ENCODE assay signal across 14 mouse cellular contexts in the genomic region with DNA sequence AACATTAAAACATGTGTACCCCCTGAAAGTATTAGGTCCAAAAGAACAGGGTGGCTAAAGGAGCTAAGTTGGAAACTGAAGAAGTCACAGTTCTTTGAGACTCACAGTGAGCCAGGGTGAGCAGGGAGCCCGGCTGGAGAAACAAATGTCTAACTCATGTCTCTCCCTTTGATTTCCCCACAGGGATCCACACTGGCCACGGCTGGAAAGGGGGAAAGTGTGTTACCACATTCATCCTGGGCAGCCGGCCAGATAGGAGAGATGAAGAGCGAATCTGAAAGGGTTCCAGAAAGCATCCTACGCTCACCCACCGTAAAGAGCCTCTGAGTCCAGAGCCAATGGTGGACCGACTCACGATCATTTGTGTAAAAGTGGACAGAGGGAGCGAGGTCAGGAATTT. TPM values are rescaled to one million over a fixed set of nuclear protein-coding genes. Genes with fewer than 3 reads are reported as not detected.
DNase-seq lines count a peak whose midpoint lies in the region; ATAC-seq and TF ChIP-seq lines count a peak whose summit lies in the region.
"Had no signal": no experiment of that assay in that cellular context is flagged by ENCODE, and none has a peak within 500 bp of the region (broad histone marks: within the 10 kb centered on the region; RNA-seq: fewer than 3 reads in every experiment).

No protein-coding gene starts in this region.

- no peak for TF ChIP-seq EP300 in lung, postnatal 0 days (IDR thresholded peaks at IDR 0.05)

- H3K36me3 ChIP-seq in embryonic facial prominence, embryonic 14.5 days (ENCODE audit: control insufficient read depth, insufficient read depth, low read length): peaks cover 17% of the 10 kb centered on the region
- H3K36me3 ChIP-seq in embryonic facial prominence, embryonic 10.5 days (replicated peaks): peaks cover 49% of the 10 kb centered on the region
- peaks cover 5% of the 10 kb centered on the region; the same call in 1 of the 2 replicates for H3K36me3 ChIP-seq in lung, embryonic 15.5 days
- H3K36me3 ChIP-seq in lung, postnatal 0 days (ENCODE audit: insufficient read depth, low read length): peaks cover 4% of the 10 kb centered on the region; the same call in 1 of the 2 replicates

- 82% methylated on average over 9 of the region's 9 CpGs for WGBS in embryonic facial prominence, embryonic 14.5 days
- WGBS in embryonic facial prominence, embryonic 10.5 days: 94% methylated on average over 9 of the region's 9 CpGs
- WGBS in lung, embryonic 15.5 days: 60% methylated on average over 9 of the region's 9 CpGs
- 60% methylated on average over 9 of the region's 9 CpGs for WGBS in lung, postnatal 0 days

- TF ChIP-seq CTCF in lung, postnatal 0 days (IDR thresholded peaks at IDR 0.05): no peak
- TF ChIP-seq CTCF in gastrocnemius, adult 2 months (IDR thresholded peaks at IDR 0.05): no peak

- no peak overlapping the region for H3K4me3 ChIP-seq in embryonic facial prominence, embryonic 14.5 days (ENCODE audit: low read depth, low read length)
- H3K4me3 ChIP-seq in embryonic facial prominence, embryonic 10.5 days: no peak overlapping the region
- H3K4me3 ChIP-seq in lung, embryonic 15.5 days: no peak overlapping the region
- H3K4me3 ChIP-seq in lung, postnatal 0 days (ENCODE audit: low read depth, low read length): no peak overlapping the region
- no peak overlapping the region for H3K4me3 ChIP-seq in gastrocnemius, adult 2 months
- H3K4me3 ChIP-seq: neural tube, embryonic 12.5 days had no signal

- H3K9ac ChIP-seq in embryonic facial prominence, embryonic 14.5 days (ENCODE audit: low read depth, low read length): no peak overlapping the region
- H3K9ac ChIP-seq in lung, embryonic 15.5 days: no peak overlapping the region
- H3K9ac ChIP-seq in lung, postnatal 0 days (replicated peaks; ENCODE audit: low read depth): no peak overlapping the region
- H3K9ac ChIP-seq: neural tube, embryonic 12.5 days had no signal

- intact Hi-C loops in gastrocnemius, adult 2 months (cut with DNase I): no loop called here

- no peak overlapping the region for H3K27ac ChIP-seq in embryonic facial prominence, embryonic 14.5 days (replicated peaks; ENCODE audit: low read depth, low read length)
- no peak overlapping the region for H3K27ac ChIP-seq in embryonic facial prominence, embryonic 10.5 days (replicated peaks)
- no peak overlapping the region for H3K27ac ChIP-seq in lung, embryonic 15.5 days
- H3K27ac ChIP-seq in lung, postnatal 0 days (ENCODE audit: low read length): no peak overlapping the region
- no peak overlapping the region for H3K27ac ChIP-seq in gastrocnemius, adult 2 months
- H3K27ac ChIP-seq: macrophage; neural tube, embryonic 12.5 days had no signal

- 0 out of 2 replicates have a peak, but pooled peaks cover 6% of the 10 kb centered on the region for H3K9me3 ChIP-seq in embryonic facial prominence, embryonic 14.5 days (ENCODE audit: control insufficient read depth, low read length)
- no peaks in the 10 kb centered on the region for H3K9me3 ChIP-seq in embryonic facial prominence, embryonic 10.5 days
- H3K9me3 ChIP-seq in lung, embryonic 15.5 days: no peaks in the 10 kb centered on the region
- no peaks in the 10 kb centered on the region for H3K9me3 ChIP-seq in lung, postnatal 0 days (ENCODE audit: low read length)
- H3K9me3 ChIP-seq: neural tube, embryonic 12.5 days had no signal

- no peaks in the 10 kb centered on the region for H3K27me3 ChIP-seq in embryonic facial prominence, embryonic 14.5 days (replicated peaks; ENCODE audit: control insufficient read depth, insufficient read depth, low read length)
- H3K27me3 ChIP-seq in embryonic facial prominence, embryonic 10.5 days (replicated peaks; ENCODE audit: low read depth, poor library complexity, severe bottlenecking): no peaks in the 10 kb centered on the region
- H3K27me3 ChIP-seq in lung, embryonic 15.5 days: no peaks in the 10 kb centered on the region
- H3K27me3 ChIP-seq in lung, postnatal 0 days (replicated peaks; ENCODE audit: insufficient read depth, low read length): no peaks in the 10 kb centered on the region
- H3K27me3 ChIP-seq: neural tube, embryonic 12.5 days had no signal

- H3K4me1 ChIP-seq in embryonic facial prominence, embryonic 14.5 days (ENCODE audit: control insufficient read depth, insufficient read depth, low read length): no peaks in the 10 kb centered on the region
- H3K4me1 ChIP-seq in embryonic facial prominence, embryonic 10.5 days: no peaks in the 10 kb centered on the region
- no peaks in the 10 kb centered on the region for H3K4me1 ChIP-seq in lung, embryonic 15.5 days
- no peaks in the 10 kb centered on the region for H3K4me1 ChIP-seq in lung, postnatal 0 days (ENCODE audit: insufficient read depth, low read depth, low read length)
- H3K4me1 ChIP-seq: neural tube, embryonic 12.5 days had no signal

- DNase-seq in embryonic facial prominence, embryonic 14.5 days (ENCODE audit: low spot score): peak; percentile 6
- no peak for DNase-seq in embryonic facial prominence, embryonic 10.5 days (ENCODE audit: low spot score)
- no peak for DNase-seq in lung, postnatal 0 days (ENCODE audit: low spot score)
- peak; percentile 57 for DNase-seq in gastrocnemius, adult 2 months
- DNase-seq in lung, postnatal 36 days: peak; percentile 22
- DNase-seq: B cell, adult 2 months; cerebellum, adult 8-10 months; thymus, postnatal 36 days had no signal

- H3K4me2 ChIP-seq in embryonic facial prominence, embryonic 14.5 days (ENCODE audit: low read depth, low read length): no peak overlapping the region
- no peak overlapping the region for H3K4me2 ChIP-seq in lung, embryonic 15.5 days
- H3K4me2 ChIP-seq in lung, postnatal 0 days (replicated peaks; ENCODE audit: low read depth, low read length): no peak overlapping the region
- H3K4me2 ChIP-seq: neural tube, embryonic 12.5 days had no signal

- ATAC-seq in embryonic facial prominence, embryonic 14.5 days (ENCODE audit: low read depth): no peak
- peak; percentile 15; the same call in 1 of the 2 replicates for ATAC-seq in lung, embryonic 15.5 days (ENCODE audit: borderline replicate concordance, extremely low read depth, low FRiP score, low TSS enrichment)
- ATAC-seq in lung, postnatal 0 days: no peak
- ATAC-seq in megakaryocyte, adult 5-6 weeks (ENCODE audit: poor library complexity, severe bottlenecking): no peak
- ATAC-seq: forebrain, embryonic 16.5 days; midbrain, embryonic 16.5 days had no signal

RNA-seq across cellular contexts. Expression of gene Sub1, which starts 20.9 kb away (rescaled TPM):
- polyA plus RNA-seq in embryonic facial prominence, embryonic 14.5 days (2014; fragmentation: Nextera tagmentation; extraction: Ambion mirVana): 668 and 685 TPM in 2 replicates
- polyA plus RNA-seq in embryonic facial prominence, embryonic 10.5 days (2016; fragmentation: Nextera tagmentation; extraction: Ambion mirVana): 772 and 811 TPM in 2 replicates
- 644 and 703 TPM in 2 replicates for polyA plus RNA-seq in lung, embryonic 15.5 days (2015; fragmentation: Nextera tagmentation; extraction: Ambion mirVana)
- 608 and 620 TPM in 2 replicates for polyA plus RNA-seq in lung, postnatal 0 days (2015; fragmentation: Nextera tagmentation; extraction: Ambion mirVana)
- 100 to 1,000 TPM in 1 of 2 experiments, 10 to 100 TPM in 1; 76.1 to 121 TPM for total RNA-seq in gastrocnemius, adult 2 months (2021)
- 639 and 700 TPM in 2 replicates for total RNA-seq in megakaryocyte, adult 5-6 weeks (2015)
- total RNA-seq in megakaryocyte, adult 5-6 weeks (2017): 625 and 748 TPM in 2 replicates

Comparison
In these comparisons a context has a peak if more than half of its experiments do, and no peak if none do; other contexts are left out.
1. DNase-seq: peak in embryonic facial prominence, embryonic 14.5 days (single experiment), gastrocnemius, adult 2 months (single experiment) and lung, postnatal 36 days (single experiment); none in embryonic facial prominence, embryonic 10.5 days (single experiment) and lung, postnatal 0 days (single experiment).